Mouse (Mus musculus) MEL (cell line): ENCODE results near the gene Orm3. TPM values are rescaled to one million over a fixed set of nuclear protein-coding genes. Genes with fewer than 3 reads are reported as not detected.
"Not testable (repeated sequence)": the region's sequence is repeated elsewhere in the genome, so short reads cannot be mapped to it uniquely, and the experiment has no call there.

Experiments
- DNase-seq: peaks from one replicate; pipeline ENCODE4 v3.0.0; 2011; ENCODE audit warnings: low read depth, low spot score
- H3K27ac ChIP-seq: 2 replicates; pipeline ENCODE4 v1.5.1; 2012; ENCODE audit warnings: low read depth, mild to moderate bottlenecking, control low read depth, low read length, moderate library complexity; ENCODE audit not compliant: control insufficient read depth
- H3K27me3 ChIP-seq, 2 experiments: fragments of 150-350 bp in 1 of 2; sonication (generic) in 1 of 2; 2 replicates each; pipeline ENCODE4 v1.6.1; 2012; ENCODE audit warnings: low read length in 2 of 2, mild to moderate bottlenecking in 2 of 2, improper control_type of control experiment in 1 of 2, moderate library complexity in 1 of 2; ENCODE audit not compliant: insufficient read depth in 2 of 2, control insufficient read depth in 1 of 2
- H3K36me3 ChIP-seq, 2 experiments: 2 replicates each; pipeline ENCODE4 v1.6.1; 2012 to 2014; ENCODE audit warnings: low read length in 2 of 2, improper control_type of control experiment in 1 of 2, inconsistent platforms in 1 of 2, mild to moderate bottlenecking in 1 of 2; ENCODE audit not compliant: insufficient read depth in 2 of 2, control insufficient read depth in 1 of 2
- H3K4me1 ChIP-seq, 2 experiments: fragments of 150-350 bp in 1 of 2; sonication (generic) in 1 of 2; 2 replicates each; pipeline ENCODE4 v1.6.1; 2012; ENCODE audit warnings: low read length in 2 of 2, improper control_type of control experiment in 1 of 2, mild to moderate bottlenecking in 1 of 2; ENCODE audit not compliant: insufficient read depth in 2 of 2, control insufficient read depth in 1 of 2
- H3K4me3 ChIP-seq, 2 experiments: fragments of 150-350 bp in 1 of 2; sonication (generic) in 1 of 2; 2 replicates each; pipeline ENCODE4 v1.5.1; 2012; ENCODE audit warnings: low read depth in 2 of 2, low read length in 2 of 2, mild to moderate bottlenecking in 2 of 2, moderate library complexity in 2 of 2, control low read depth in 1 of 2, improper control_type of control experiment in 1 of 2; ENCODE audit not compliant: control insufficient read depth in 1 of 2, insufficient read depth in 1 of 2
- H3K79me2 ChIP-seq: 2 replicates; pipeline ENCODE4 v1.6.1; 2012; ENCODE audit warnings: mild to moderate bottlenecking, low read length, moderate library complexity; ENCODE audit not compliant: control insufficient read depth, poor library complexity, insufficient read depth
- H3K9ac ChIP-seq: 2 replicates; pipeline ENCODE4 v1.6.1; 2012; ENCODE audit warnings: low read depth, mild to moderate bottlenecking, control low read depth, low read length, moderate library complexity; ENCODE audit not compliant: control insufficient read depth, poor library complexity, severe bottlenecking
- H3K9me3 ChIP-seq: fragments of 150-350 bp; sonication (generic); replicated peaks from 2 replicates; pipeline ENCODE4 v1.6.1; 2012; ENCODE audit warnings: mild to moderate bottlenecking, low read length, improper control_type of control experiment, moderate library complexity; ENCODE audit not compliant: insufficient read depth
- BHLHE40 ChIP-seq: IDR thresholded peaks from 2 replicates; pipeline ENCODE4 v1.6.1; 2012; ENCODE audit warnings: low read depth, mild to moderate bottlenecking, inconsistent platforms, low read length, improper control_type of control experiment, borderline replicate concordance
- CTCF ChIP-seq, 3 experiments: IDR thresholded peaks in 2 of 3; conservative IDR thresholded peaks in 1 of 3; 2 replicates each; pipeline ENCODE4 v1.5.1; 2011 to 2012; ENCODE audit warnings: low read length in 3 of 3, low read depth in 2 of 3, mild to moderate bottlenecking in 2 of 3, improper control_type of control experiment in 1 of 3, inconsistent platforms in 1 of 3, mixed read lengths in 1 of 3, moderate library complexity in 1 of 3; ENCODE audit not compliant: control insufficient read depth in 1 of 3, insufficient read depth in 1 of 3, poor library complexity in 1 of 3, severe bottlenecking in 1 of 3
- ELF1 ChIP-seq: IDR thresholded peaks from 2 replicates; pipeline ENCODE4 v1.6.1; 2014; ENCODE audit warnings: low read depth, mild to moderate bottlenecking, inconsistent platforms, low read length, improper control_type of control experiment, moderate library complexity
- EP300 ChIP-seq, 2 experiments: IDR thresholded peaks; 2 replicates each; pipeline ENCODE4 v1.6.1; 2011; ENCODE audit warnings: improper control_type of control experiment in 2 of 2, low read length in 2 of 2, low read depth in 1 of 2, mild to moderate bottlenecking in 1 of 2
- GABPA ChIP-seq: IDR thresholded peaks from 2 replicates; pipeline ENCODE4 v1.6.1; 2012; ENCODE audit warnings: low read depth, mild to moderate bottlenecking, inconsistent platforms, low read length, improper control_type of control experiment, moderate library complexity
- GATA1 ChIP-seq: IDR thresholded peaks from 2 replicates; pipeline ENCODE4 v1.6.1; 2011; ENCODE audit warnings: low read depth, low read length, improper control_type of control experiment
- HCFC1 ChIP-seq: IDR thresholded peaks from 2 replicates; pipeline ENCODE4 v1.6.1; 2012; ENCODE audit warnings: low read depth, mild to moderate bottlenecking, inconsistent platforms, low read length, improper control_type of control experiment, moderate library complexity
- MAZ ChIP-seq: IDR thresholded peaks from 2 replicates; pipeline ENCODE4 v1.6.1; 2012; ENCODE audit warnings: low read depth, mild to moderate bottlenecking, inconsistent platforms, low read length, improper control_type of control experiment
- MEF2A ChIP-seq: IDR thresholded peaks from 2 replicates; pipeline ENCODE4 v1.6.1; 2014; ENCODE audit warnings: low read depth, mild to moderate bottlenecking, inconsistent platforms, low read length, improper control_type of control experiment; ENCODE audit not compliant: poor library complexity, insufficient replicate concordance, severe bottlenecking; ENCODE audit errors: extremely low read depth
- MXI1 ChIP-seq: IDR thresholded peaks from 2 replicates; pipeline ENCODE4 v1.6.1; 2011; ENCODE audit warnings: mild to moderate bottlenecking, low read depth, low read length, improper control_type of control experiment
- MYB ChIP-seq: IDR thresholded peaks from 2 replicates; pipeline ENCODE4 v1.6.1; 2011; ENCODE audit warnings: mild to moderate bottlenecking, low read depth, low read length, improper control_type of control experiment
- POLR2A ChIP-seq, 2 experiments: IDR thresholded peaks; 2 replicates each; pipeline ENCODE4 v1.6.1; 2011 to 2012; ENCODE audit warnings: low read length in 2 of 2, mild to moderate bottlenecking in 2 of 2, control low read depth in 1 of 2, improper control_type of control experiment in 1 of 2, low read depth in 1 of 2, moderate library complexity in 1 of 2; ENCODE audit not compliant: control insufficient read depth in 1 of 2, insufficient read depth in 1 of 2, poor library complexity in 1 of 2
- POLR2AphosphoS2 ChIP-seq: IDR thresholded peaks from 2 replicates; pipeline ENCODE4 v1.6.1; 2011; ENCODE audit warnings: low read length, improper control_type of control experiment
- POLR2AphosphoS5 ChIP-seq: IDR thresholded peaks from 2 replicates; pipeline ENCODE4 v1.6.1; 2012; ENCODE audit warnings: low read depth, borderline replicate concordance, mild to moderate bottlenecking, inconsistent platforms, low read length, moderate library complexity, mixed read lengths
- RAD21 ChIP-seq: IDR thresholded peaks from 2 replicates; pipeline ENCODE4 v1.6.1; 2011; ENCODE audit warnings: mild to moderate bottlenecking, low read depth, low read length, improper control_type of control experiment
- RCOR1 ChIP-seq: IDR thresholded peaks from 2 replicates; pipeline ENCODE4 v1.6.1; 2012; ENCODE audit warnings: low read depth, mild to moderate bottlenecking, inconsistent platforms, low read length, improper control_type of control experiment
- SIN3A ChIP-seq: IDR thresholded peaks from 2 replicates; pipeline ENCODE4 v1.6.1; 2012; ENCODE audit warnings: low read length, improper control_type of control experiment, inconsistent platforms
- SMC3 ChIP-seq: IDR thresholded peaks from 2 replicates; pipeline ENCODE4 v1.6.1; 2011; ENCODE audit warnings: low read depth, low read length, improper control_type of control experiment
- TCF12 ChIP-seq: IDR thresholded peaks from 2 replicates; pipeline ENCODE4 v1.6.1; 2014; ENCODE audit warnings: low read depth, mild to moderate bottlenecking, inconsistent platforms, low read length, improper control_type of control experiment, moderate library complexity
- USF1 ChIP-seq: IDR thresholded peaks from 2 replicates; pipeline ENCODE4 v1.6.1; 2014; ENCODE audit warnings: low read depth, mild to moderate bottlenecking, inconsistent platforms, low read length, improper control_type of control experiment, moderate library complexity
- ZKSCAN1 ChIP-seq: IDR thresholded peaks from 2 replicates; pipeline ENCODE4 v1.6.1; 2012; ENCODE audit warnings: low read depth, mild to moderate bottlenecking, inconsistent platforms, low read length, improper control_type of control experiment, moderate library complexity
- ZNF384 ChIP-seq: IDR thresholded peaks from 2 replicates; pipeline ENCODE4 v1.6.1; 2012; ENCODE audit warnings: low read depth, mild to moderate bottlenecking, inconsistent platforms, low read length, improper control_type of control experiment
- polyA plus RNA-seq, 2 experiments: library from polyadenylated mRNA; stranded (reverse) in 1 of 2; unstranded in 1 of 2; fragments of >175 nt in 1 of 2; fragments of >200 nt in 1 of 2; gene quantifications; 2 replicates each; pipeline versions ENCODE4 v1.2.1 to v1.2.4; 2012; ENCODE audit warnings: low replicate concordance in 2 of 2, low read depth in 1 of 2; ENCODE audit not compliant: insufficient read length in 2 of 2, insufficient read depth in 1 of 2, missing spikeins in 1 of 2
- total RNA-seq: library from RNA; depleted of rRNA; stranded (reverse); fragments of 300-350 nt; gene quantifications from 2 replicates; pipeline ENCODE4 v1.2.3, GENCODE M21; 2012

The Orm3 gene
- total and polyA plus RNA-seq, 3 experiments, result not detected

- not testable (repeated sequence) for H3K9ac ChIP-seq, DNase-seq, H3K4me1 ChIP-seq, H3K79me2 ChIP-seq, H3K9me3 ChIP-seq, H3K4me3 ChIP-seq, H3K27me3 ChIP-seq, H3K36me3 ChIP-seq, H3K27ac ChIP-seq
- TF ChIP-seq CTCF (IDR thresholded peaks at IDR 0.05 in 2 of 3, conservative IDR thresholded peaks at IDR 0.05 in 1 of 3; ENCODE audit: control insufficient read depth in 1 of 3, insufficient read depth in 1 of 3, low read depth in 2 of 3, low read length in 3 of 3, poor library complexity in 1 of 3, severe bottlenecking in 1 of 3) (peak in 2 of 3 experiments; percentile 24 to 38; a peak in 4 of 6 replicates), RAD21 (peak; percentile 11; the same call in 1 of the 2 replicates), SMC3 (peak; percentile 19; the same call in 1 of the 2 replicates)
Measured at GRCm38 (mm10) chr4:63319566-63319965, 36.4 kb upstream of the Orm3 start.

- H3K9ac ChIP-seq, result no peak overlapping the region
- no peak overlapping the region for H3K27ac ChIP-seq
- H3K9me3 ChIP-seq, result no peaks in the 10 kb centered on the region
- H3K4me1 ChIP-seq, result no peaks in the 10 kb centered on the region
- DNase-seq, result no peak
- TF ChIP-seq BHLHE40 (no peak), POLR2AphosphoS5 (no peak), MYB (no peak), RCOR1 (no peak)
- TF ChIP-seq, all 39 proteins: peak for 0
- Histone ChIP-seq H3K79me2 (no peaks in the 10 kb centered on the region), H3K27me3 (no peaks in the 10 kb centered on the region), H3K4me3 (no peak overlapping the region), H3K36me3 (no peaks in the 10 kb centered on the region)
Measured at GRCm38 (mm10) chr4:63323275-63323815, 32.6 kb upstream of the Orm3 start.

- no peak for TF ChIP-seq GATA1
- TF ChIP-seq POLR2A (IDR thresholded peaks at IDR 0.05; ENCODE audit: control insufficient read depth in 1 of 2, insufficient read depth in 1 of 2, low read depth in 1 of 2, low read length in 2 of 2, poor library complexity in 1 of 2), result no peak
- no peak for TF ChIP-seq HCFC1
- TF ChIP-seq TCF12, result no peak
- no peak for TF ChIP-seq RAD21
- TF ChIP-seq EP300 (IDR thresholded peaks at IDR 0.05; ENCODE audit: low read depth in 1 of 2, low read length in 2 of 2), result no peak
- TF ChIP-seq USF1, result no peak
- TF ChIP-seq MEF2A, result no peak
- no peak for TF ChIP-seq ZKSCAN1
- no peak for TF ChIP-seq GABPA
- no peak for TF ChIP-seq RCOR1
- TF ChIP-seq POLR2AphosphoS2, result no peak
- no peak for TF ChIP-seq SIN3A
- no peak for TF ChIP-seq BHLHE40
- TF ChIP-seq MXI1, result no peak
- TF ChIP-seq MAZ, result no peak
- TF ChIP-seq ZNF384, result no peak
- no peak for TF ChIP-seq ELF1
- no peak for TF ChIP-seq POLR2AphosphoS5
- TF ChIP-seq, all 39 proteins: peak for 0
- no peaks in the 10 kb centered on the region for H3K36me3 ChIP-seq
- H3K4me1 ChIP-seq, result no peaks in the 10 kb centered on the region
- no peaks in the 10 kb centered on the region for H3K27me3 ChIP-seq
- DNase-seq, result no peak
- H3K9ac ChIP-seq, result no peak overlapping the region
- H3K9me3 ChIP-seq, result no peaks in the 10 kb centered on the region
- no peaks in the 10 kb centered on the region for H3K79me2 ChIP-seq
- no peak overlapping the region for H3K4me3 ChIP-seq
- H3K27ac ChIP-seq, result no peak overlapping the region
Measured at GRCm38 (mm10) chr4:63333403-63333802, 22.6 kb upstream of the Orm3 start.
